Mouse (Mus musculus): ENCODE measurements around the gene Cmtm8. TPM values are rescaled to one million over a fixed set of nuclear protein-coding genes. Genes with fewer than 3 reads are reported as not detected.

The Cmtm8 gene
- polyA plus RNA-seq (2015; fragmentation: Nextera tagmentation; extraction: Ambion mirVana) = 10.2 TPM in 2 replicates

GRCm38 (mm10) chr9:114844017-114844662, at the start of gene Cmtm8:
Gene Cmtm8 (minus strand): TSS chr9:114844156.

GRCm38 (mm10) chr9:114781526-114782212, 62.3 kb downstream of the Cmtm8 start, which contains the start of gene Cmtm7:
Gene Cmtm7 (minus strand): TSS chr9:114781856.

Other genes with a start within 250 kb of the Cmtm8 start
- gene Cnot10, start 204.0 kb downstream of the Cmtm8 start, polyA plus RNA-seq (2015; fragmentation: Nextera tagmentation; extraction: Ambion mirVana) = 25.3 and 25.9 TPM in 2 replicates
- 60.0 and 60.2 TPM in 2 replicates for gene Dync1li1, start 155.4 kb downstream of the Cmtm8 start, polyA plus RNA-seq (2015; fragmentation: Nextera tagmentation; extraction: Ambion mirVana)
- 21.2 and 23.1 TPM in 2 replicates for gene Cmtm6, start 113.0 kb downstream of the Cmtm8 start, polyA plus RNA-seq (2015; fragmentation: Nextera tagmentation; extraction: Ambion mirVana)
- gene Cmtm7, start 62.3 kb downstream of the Cmtm8 start, polyA plus RNA-seq (2015; fragmentation: Nextera tagmentation; extraction: Ambion mirVana) = 60.7 and 73.0 TPM in 2 replicates
- 15.3 and 16.7 TPM in 2 replicates for gene Gpd1l, start 89.8 kb upstream of the Cmtm8 start, polyA plus RNA-seq (2015; fragmentation: Nextera tagmentation; extraction: Ambion mirVana)
- 0.69 and 1.3 TPM in 2 replicates for gene Osbpl10, start 134.4 kb upstream of the Cmtm8 start, polyA plus RNA-seq (2015; fragmentation: Nextera tagmentation; extraction: Ambion mirVana)
- gene Rps27rt, start 138.6 kb upstream of the Cmtm8 start, polyA plus RNA-seq (2015; fragmentation: Nextera tagmentation; extraction: Ambion mirVana) = 378 and 390 TPM in 2 replicates